Mouse (Mus musculus) lung, adult 2 months (tissue): ENCODE measurements around the gene Tas2r110.

Source experiments
- CTCF ChIP-seq: fragments of 200-500 bp; IDR thresholded peaks from 2 replicates; pipeline ENCODE4 v1.5.1; 2011; ENCODE audit warnings: mild to moderate bottlenecking, low read length, control low read depth; ENCODE audit not compliant: insufficient read depth
- POLR2A ChIP-seq: fragments of 200-500 bp; IDR thresholded peaks from 2 replicates; pipeline ENCODE4 v1.6.1; 2011; ENCODE audit warnings: low read depth, mild to moderate bottlenecking, control low read depth, low read length, borderline replicate concordance; ENCODE audit errors: extremely low read depth

- TF ChIP-seq POLR2A (no peak), CTCF (no peak)
Observed at GRCm38 (mm10) chr6:132909351-132909750, 41.5 kb downstream of the Tas2r110 start, which contains the start of gene Tas2r125.
